Mouse (Mus musculus): ENCODE data around the gene Pole3.

The Pole3 gene

GRCm38 (mm10) chr4:62524651-62525488 lies at the start of gene Pole3, which contains the start of gene 4933430I17Rik:
Gene Pole3 (minus strand): TSS chr4:62525068.
Gene 4933430I17Rik (plus strand): TSS chr4:62525369.
- DNase-seq (ENCODE audit: low spot score): peak; percentile 96

DNA sequence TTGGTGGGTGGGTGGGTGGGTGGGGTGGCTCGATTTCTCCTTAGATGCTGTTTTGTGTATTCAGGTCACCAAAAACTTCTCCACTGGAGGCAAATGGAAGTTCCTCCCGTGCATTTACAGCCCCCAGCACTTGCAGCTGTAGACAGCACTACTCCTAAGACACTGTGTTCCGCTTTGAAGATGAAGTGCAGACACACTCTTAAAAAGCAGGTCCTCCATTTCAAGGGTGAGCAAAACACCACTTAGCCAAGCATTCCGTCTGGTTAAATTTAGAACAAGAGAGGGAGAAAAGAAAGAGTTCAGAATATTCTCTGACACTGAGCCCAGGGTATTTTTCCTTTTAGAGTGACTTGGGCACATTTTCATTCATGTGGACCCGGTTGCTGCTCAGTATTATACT lies 45.2 kb upstream of the Pole3 start:
- no peak for DNase-seq (ENCODE audit: low spot score)

DNA sequence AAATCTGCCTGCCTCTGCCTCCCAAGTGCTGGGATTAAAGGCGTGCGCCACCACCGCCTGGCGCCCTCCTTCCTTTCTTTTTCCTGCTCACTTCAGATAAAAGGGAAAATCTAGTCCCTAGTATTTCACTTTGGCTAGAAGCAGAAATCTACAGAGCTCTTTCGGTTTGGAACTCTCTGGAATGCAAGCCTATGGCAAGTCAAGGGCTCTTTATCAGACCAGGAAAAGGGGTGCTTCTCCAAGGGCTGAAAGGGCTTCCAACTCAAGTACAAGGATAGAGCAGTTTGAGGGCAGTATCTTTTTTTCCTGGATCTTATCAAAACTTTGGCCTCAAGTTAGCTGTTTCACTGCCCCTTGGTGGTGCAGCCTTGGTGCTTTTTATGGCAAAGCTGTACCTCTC lies 44.7 kb upstream of the Pole3 start:
- no peak for DNase-seq (ENCODE audit: low spot score)

GRCm38 (mm10) chr4:62568359-62568758 lies 43.5 kb upstream of the Pole3 start:
- DNase-seq (ENCODE audit: low spot score): no peak

DNA sequence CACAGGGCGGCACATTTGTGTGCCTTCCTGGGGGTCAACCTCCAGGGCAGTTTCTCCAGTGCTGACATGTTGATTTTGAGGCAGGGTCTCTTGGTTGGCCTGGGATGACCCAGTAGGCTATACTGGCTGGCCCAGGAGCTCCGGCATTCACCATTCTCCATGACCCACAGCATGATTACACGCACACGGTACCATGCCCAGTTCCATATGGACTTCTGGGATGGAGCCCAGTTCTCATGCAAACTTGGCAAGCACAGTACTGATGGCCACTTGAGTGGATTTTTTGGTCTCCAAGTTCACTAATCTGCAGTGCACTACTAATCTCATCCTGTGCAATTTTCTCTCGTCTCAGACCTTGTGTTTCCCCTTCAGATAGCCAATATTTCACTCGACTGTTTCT lies 42.8 kb upstream of the Pole3 start:
- DNase-seq (ENCODE audit: low spot score): no peak

DNA sequence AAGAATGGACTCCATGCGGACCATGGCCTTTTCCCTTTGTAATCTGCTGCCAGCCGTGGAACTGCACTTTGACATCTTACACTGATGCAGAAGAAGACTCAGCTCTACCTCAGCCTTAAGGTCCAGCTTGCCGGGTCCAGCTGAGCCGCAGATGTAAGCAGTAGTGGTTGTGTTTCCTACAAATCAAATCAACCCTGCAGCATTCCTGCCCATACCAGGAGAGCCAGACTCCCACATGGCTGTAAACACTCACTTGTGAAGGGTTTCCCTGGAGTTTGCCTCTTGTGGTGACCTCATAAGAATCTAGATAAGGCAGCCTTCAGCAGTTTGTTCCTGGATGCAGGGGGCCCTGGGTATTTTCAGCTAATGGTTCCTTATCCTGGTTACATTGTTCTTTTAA lies 41.7 kb upstream of the Pole3 start:
- no peak for DNase-seq (ENCODE audit: low spot score)

- DNase-seq (ENCODE audit: low spot score): no peak
These were observed 37.1 kb upstream of the Pole3 start for GRCm38 (mm10) chr4:62562006-62562405.

GRCm38 (mm10) chr4:62561630-62562001 lies 36.7 kb upstream of the Pole3 start:
- no peak for DNase-seq (ENCODE audit: low spot score)

DNA sequence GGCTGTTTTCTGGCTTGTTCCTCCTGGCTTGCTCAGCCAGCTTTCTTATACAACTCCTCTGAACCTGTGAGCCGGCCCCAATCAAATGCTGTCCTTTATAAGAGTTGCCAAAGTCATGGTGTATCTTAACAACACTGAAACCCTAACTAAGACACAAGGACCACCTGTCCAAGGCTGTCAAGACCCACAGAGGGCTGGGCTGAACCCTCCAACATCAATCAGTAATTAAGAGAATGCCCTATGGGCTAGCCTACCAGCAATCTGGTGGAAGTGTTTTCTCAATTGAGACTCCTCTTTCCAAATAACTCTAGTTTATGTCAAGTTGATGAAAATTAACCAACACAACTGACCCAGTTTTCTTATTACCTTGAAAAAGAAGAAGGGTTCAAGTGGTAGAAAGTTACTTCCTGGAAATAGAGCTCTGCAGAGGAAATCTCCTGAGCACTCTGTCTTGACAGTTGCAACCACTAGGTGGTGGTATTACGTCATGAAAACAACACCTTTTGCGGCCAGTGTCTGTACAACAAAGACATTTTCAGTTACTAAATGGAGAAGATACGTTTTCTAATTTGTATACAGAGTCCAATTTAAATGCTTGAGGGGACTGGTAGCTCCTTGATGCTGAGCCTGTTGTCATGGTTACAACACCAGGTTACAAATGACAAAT lies 36.2 kb upstream of the Pole3 start:
- DNase-seq (ENCODE audit: low spot score): peak; percentile 71

GRCm38 (mm10) chr4:62559797-62560329 lies 35.0 kb upstream of the Pole3 start, which contains the start of gene Rgs3:
Gene Rgs3 (plus strand): TSS chr4:62559847.
- DNase-seq (ENCODE audit: low spot score): no peak

GRCm38 (mm10) chr4:62557436-62557835 lies 32.6 kb upstream of the Pole3 start:
- DNase-seq (ENCODE audit: low spot score): no peak

DNA sequence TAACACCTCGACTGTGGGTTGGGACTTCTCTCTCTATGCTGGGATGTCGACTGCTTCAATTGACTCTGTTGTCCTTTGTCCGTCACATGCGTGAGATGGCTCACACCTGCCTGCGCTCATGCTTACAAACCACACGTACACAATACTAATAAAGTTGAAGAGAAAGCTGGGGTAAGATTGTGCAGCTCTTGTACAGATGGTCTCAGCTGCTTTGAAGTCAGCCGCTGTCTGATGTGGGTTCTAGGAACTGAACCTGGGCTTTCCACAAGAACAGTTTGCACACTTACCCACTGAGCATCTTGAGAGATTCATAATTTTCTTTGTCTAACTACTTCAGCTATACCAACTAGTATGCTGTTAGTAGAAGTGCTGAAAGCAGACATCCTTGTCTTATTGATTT lies 27.1 kb upstream of the Pole3 start:
- no peak for DNase-seq (ENCODE audit: low spot score)

DNA sequence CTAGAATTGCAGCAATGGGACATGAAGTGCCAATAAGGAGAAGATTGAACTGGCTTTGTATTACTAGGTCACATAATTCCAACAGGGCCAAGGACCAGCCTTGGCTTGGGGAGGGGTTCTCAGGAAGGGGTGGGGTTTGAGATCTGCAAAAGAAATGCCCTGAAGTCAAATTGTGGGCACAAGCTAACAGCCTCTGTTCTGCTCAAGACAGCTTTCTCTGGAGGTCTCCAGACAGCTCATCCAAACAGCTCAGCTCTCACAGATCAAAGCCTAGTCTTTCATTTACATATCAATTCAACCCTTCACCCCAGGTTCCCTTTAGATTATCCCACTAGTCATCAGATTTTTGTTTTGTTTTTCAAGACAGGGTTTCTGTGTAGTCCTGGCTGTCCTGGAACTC lies 19.9 kb upstream of the Pole3 start:
- no peak for DNase-seq (ENCODE audit: low spot score)

- DNase-seq (ENCODE audit: low spot score): no peak
These were observed 18.9 kb upstream of the Pole3 start for GRCm38 (mm10) chr4:62543782-62544181.

DNA sequence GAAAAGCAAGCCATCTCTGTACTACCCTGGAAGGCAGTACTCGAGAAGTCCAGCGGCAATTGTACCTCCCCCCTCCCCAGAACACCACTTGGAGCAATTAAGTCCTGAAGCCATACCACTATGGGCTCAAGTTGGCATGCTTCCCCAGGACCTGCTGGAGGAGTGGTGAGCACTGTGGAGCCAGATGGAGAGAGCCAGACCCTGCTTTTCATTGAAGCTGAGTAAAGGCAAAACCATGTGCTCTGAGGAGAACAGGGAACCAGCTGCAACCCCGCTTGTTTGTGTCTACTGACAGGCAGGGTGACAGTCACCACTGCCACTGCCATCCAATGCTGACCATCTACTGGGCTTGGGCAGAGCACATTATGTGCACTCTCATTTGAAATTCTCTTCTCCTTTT lies 16.9 kb upstream of the Pole3 start:
- no peak for DNase-seq (ENCODE audit: low spot score)

- DNase-seq (ENCODE audit: low spot score): no peak
These were observed 8.9 kb upstream of the Pole3 start for GRCm38 (mm10) chr4:62533729-62534128.

DNA sequence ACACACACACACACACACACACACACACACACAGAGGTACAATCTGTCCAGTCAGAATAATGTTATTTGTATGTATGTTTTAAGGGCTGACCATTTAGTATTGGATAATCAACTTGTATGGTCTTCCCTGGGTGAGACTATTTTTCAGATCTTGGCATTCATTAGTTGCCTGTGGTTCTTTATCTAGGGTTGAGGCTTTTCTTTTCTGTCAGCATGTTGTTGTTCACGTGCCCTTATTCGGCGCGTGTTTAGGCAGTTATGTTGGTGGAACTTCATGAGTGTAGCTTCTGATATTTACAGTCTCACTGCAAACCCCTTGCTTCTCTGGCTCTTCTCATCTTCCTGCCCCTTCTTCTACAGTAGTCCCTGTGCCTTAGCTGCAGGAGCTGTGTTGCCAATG lies 2.8 kb upstream of the Pole3 start:
- no peak for DNase-seq (ENCODE audit: low spot score)

DNA sequence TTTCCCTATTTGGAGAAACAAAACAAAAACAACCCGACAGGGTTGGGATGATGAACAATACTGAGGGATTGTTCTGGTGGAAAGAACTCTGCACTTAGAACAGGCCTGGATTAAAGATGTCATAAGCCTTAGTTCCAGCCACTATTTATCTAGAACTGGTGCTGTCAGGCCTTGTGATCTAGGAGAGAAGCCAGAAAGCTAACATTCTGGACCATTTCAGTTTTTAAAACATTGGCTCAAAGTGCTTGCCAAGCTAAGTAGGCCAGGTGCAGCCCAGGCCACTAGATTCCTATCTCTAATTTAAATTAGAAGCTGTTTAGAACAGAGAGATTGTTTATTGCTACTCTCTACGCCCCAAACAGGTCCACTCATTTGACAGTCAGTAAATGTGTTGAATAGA lies 1.4 kb upstream of the Pole3 start:
- no peak for DNase-seq (ENCODE audit: low spot score)

GRCm38 (mm10) chr4:62525489-62525811 lies 582 bp upstream of the Pole3 start:
- DNase-seq (ENCODE audit: low spot score): no peak

DNA sequence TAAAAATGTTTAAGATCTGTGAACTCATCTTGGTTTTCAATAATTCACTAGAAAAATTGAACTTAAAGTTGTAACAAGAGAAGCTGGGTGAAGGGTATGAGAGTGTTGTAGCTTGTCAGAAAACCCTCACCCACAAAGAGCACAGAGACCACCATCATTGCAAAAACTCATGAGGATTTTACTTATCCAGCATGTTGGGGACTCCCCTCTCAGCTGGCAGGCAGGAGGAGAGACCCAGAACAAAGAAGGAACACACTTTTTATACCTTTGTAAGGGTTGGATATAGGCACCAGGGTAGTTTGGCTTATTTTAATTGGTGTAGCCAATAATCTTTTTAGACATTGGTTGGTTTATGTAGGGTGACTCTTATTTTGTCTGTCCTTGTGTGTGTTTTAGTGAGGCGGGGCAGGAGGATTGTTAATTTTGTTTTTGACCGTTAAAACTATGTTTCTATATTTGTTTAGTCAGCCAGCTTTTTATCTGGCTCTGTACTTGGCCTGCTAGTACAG lies 3.9 kb downstream of the Pole3 start:
- no peak for DNase-seq (ENCODE audit: low spot score)

- DNase-seq (ENCODE audit: low spot score): no peak
These were observed 5.0 kb downstream of the Pole3 start, which contains the start of gene Alad for GRCm38 (mm10) chr4:62519849-62520233. Gene Alad (minus strand): TSS chr4:62519918.

DNA sequence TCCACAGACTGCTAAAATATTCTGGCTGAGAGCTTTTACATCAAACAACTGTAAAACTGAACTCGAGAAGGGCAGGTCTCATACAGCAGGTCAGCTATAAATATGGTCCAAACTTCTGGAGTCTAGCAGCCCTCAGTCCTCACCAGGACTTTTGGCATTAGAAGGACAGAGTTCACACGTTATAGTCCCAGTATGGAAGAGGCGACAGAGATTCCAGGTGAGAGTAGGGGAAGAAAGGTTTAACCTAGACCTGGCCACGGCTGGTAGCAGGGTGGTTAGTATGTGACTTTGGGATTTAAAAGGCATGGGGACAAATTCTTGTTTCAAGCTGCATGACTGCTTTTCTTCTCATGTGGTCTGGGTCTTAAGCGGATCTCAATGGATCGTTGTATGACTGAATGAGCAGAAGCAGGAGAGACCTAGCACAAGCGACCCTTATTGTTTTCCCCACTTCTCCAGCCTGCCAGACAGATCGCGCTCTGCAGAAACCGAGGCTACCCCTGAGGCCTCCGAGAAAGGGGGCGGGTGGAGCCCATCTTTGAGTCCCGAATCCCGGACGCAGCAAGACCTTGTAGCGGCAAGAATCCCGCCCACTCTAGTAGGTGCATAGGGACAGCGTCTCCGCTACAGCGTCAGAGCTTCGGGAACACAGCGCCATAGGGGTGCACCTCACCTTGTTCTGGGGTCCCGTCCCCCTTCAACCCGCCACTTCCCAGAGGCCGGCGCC lies 5.6 kb downstream of the Pole3 start:
- no peak for DNase-seq (ENCODE audit: low spot score)

Measured in layer of hippocampus, adult 9-10 months (tissue).